ENCODE assay signal across 8 mouse cellular contexts in genomic region chr2:153600021-153600666, GRCm38 (mm10). TPM values are rescaled to one million over a fixed set of nuclear protein-coding genes. Genes with fewer than 3 reads are reported as not detected.
DNase-seq lines count a peak whose midpoint lies in the region; ATAC-seq and TF ChIP-seq lines count a peak whose summit lies in the region.

No protein-coding gene starts in this region.

- 41% methylated on average over 6 of the region's 6 CpGs for WGBS in forebrain, postnatal 0 days
- 64% methylated on average over 6 of the region's 6 CpGs for WGBS in hindbrain, embryonic 10.5 days
- 61% methylated on average over 6 of the region's 6 CpGs for WGBS in limb, embryonic 12.5 days
- 62% methylated on average over 6 of the region's 6 CpGs for WGBS in midbrain, embryonic 12.5 days

- no peak overlapping the region for H3K4me2 ChIP-seq in forebrain, postnatal 0 days (ENCODE audit: low read depth)
- no peak overlapping the region for H3K4me2 ChIP-seq in limb, embryonic 12.5 days
- H3K4me2 ChIP-seq in midbrain, embryonic 12.5 days (replicated peaks), result no peak overlapping the region

- ATAC-seq in forebrain, postnatal 0 days, result peak; percentile 77
- ATAC-seq in limb, embryonic 12.5 days (ENCODE audit: insufficient number of reproducible peaks, insufficient read depth, low FRiP score, low TSS enrichment, low read depth), result 0 out of 2 replicates have a peak, but pooled peaks have one; percentile 44
- ATAC-seq in midbrain, embryonic 12.5 days (ENCODE audit: low FRiP score, low read depth), result peak; percentile 76

- H3K4me1 ChIP-seq in brown adipose tissue, adult 24 weeks (ENCODE audit: control insufficient read depth, insufficient read depth, insufficient read length, low read length), result peaks cover 7% of the 10 kb centered on the region; the same call in 1 of the 2 replicates
- no peaks in the 10 kb centered on the region for H3K4me1 ChIP-seq in forebrain, postnatal 0 days (ENCODE audit: insufficient read depth)
- peaks cover 34% of the 10 kb centered on the region for H3K4me1 ChIP-seq in hindbrain, embryonic 10.5 days (replicated peaks)
- H3K4me1 ChIP-seq in limb, embryonic 12.5 days (replicated peaks), result peaks cover 10% of the 10 kb centered on the region; the same call in 1 of the 2 replicates
- peaks cover 16% of the 10 kb centered on the region for H3K4me1 ChIP-seq in midbrain, embryonic 12.5 days

- no peak overlapping the region for H3K4me3 ChIP-seq in brown adipose tissue, adult 24 weeks (ENCODE audit: insufficient read depth, low read depth, low read length)
- H3K4me3 ChIP-seq in forebrain, postnatal 0 days (ENCODE audit: low read depth, low read length), result no peak overlapping the region
- H3K4me3 ChIP-seq in hindbrain, embryonic 10.5 days, result no peak overlapping the region
- no peak overlapping the region for H3K4me3 ChIP-seq in limb, embryonic 12.5 days (replicated peaks)
- H3K4me3 ChIP-seq in midbrain, embryonic 12.5 days, result no peak overlapping the region

- no peaks in the 10 kb centered on the region for H3K27me3 ChIP-seq in forebrain, postnatal 0 days (ENCODE audit: insufficient read depth, low read length)
- no peaks in the 10 kb centered on the region for H3K27me3 ChIP-seq in hindbrain, embryonic 10.5 days (ENCODE audit: insufficient read depth, poor library complexity, severe bottlenecking)
- no peaks in the 10 kb centered on the region for H3K27me3 ChIP-seq in limb, embryonic 12.5 days
- no peaks in the 10 kb centered on the region for H3K27me3 ChIP-seq in midbrain, embryonic 12.5 days

- H3K9me3 ChIP-seq in forebrain, postnatal 0 days (ENCODE audit: low read length), result no peaks in the 10 kb centered on the region
- H3K9me3 ChIP-seq in hindbrain, embryonic 10.5 days, result no peaks in the 10 kb centered on the region
- no peaks in the 10 kb centered on the region for H3K9me3 ChIP-seq in limb, embryonic 12.5 days
- H3K9me3 ChIP-seq in midbrain, embryonic 12.5 days, result no peaks in the 10 kb centered on the region

- DNase-seq in layer of hippocampus, postnatal 10 days (ENCODE audit: low spot score in 2 of 2), result peak; percentile 41 to 59
- DNase-seq in layer of hippocampus, adult 9-10 months (ENCODE audit: low spot score), result no peak
- peak; percentile 47 for DNase-seq in forebrain, postnatal 0 days
- no peak for DNase-seq in hindbrain, embryonic 10.5 days (ENCODE audit: low spot score)
- no peak for DNase-seq in thymus, postnatal 36 days

- H3K9ac ChIP-seq in forebrain, postnatal 0 days, result no peak overlapping the region
- no peak overlapping the region for H3K9ac ChIP-seq in limb, embryonic 12.5 days (replicated peaks)
- no peak overlapping the region for H3K9ac ChIP-seq in midbrain, embryonic 12.5 days (replicated peaks)

- H3K36me3 ChIP-seq in forebrain, postnatal 0 days (ENCODE audit: insufficient read depth), result no peaks in the 10 kb centered on the region
- H3K36me3 ChIP-seq in hindbrain, embryonic 10.5 days, result no peaks in the 10 kb centered on the region
- H3K36me3 ChIP-seq in limb, embryonic 12.5 days, result no peaks in the 10 kb centered on the region
- no peaks in the 10 kb centered on the region for H3K36me3 ChIP-seq in midbrain, embryonic 12.5 days

- H3K27ac ChIP-seq in brown adipose tissue, adult 24 weeks (replicated peaks; ENCODE audit: low read depth, low read length), result peak overlapping the region; percentile 33; the same call in 1 of the 2 replicates
- peak overlapping the region; percentile 45; the same call in 1 of the 2 replicates for H3K27ac ChIP-seq in forebrain, postnatal 0 days (ENCODE audit: low read depth, low read length)
- peak overlapping the region; percentile 37 for H3K27ac ChIP-seq in hindbrain, embryonic 10.5 days
- no peak overlapping the region for H3K27ac ChIP-seq in limb, embryonic 12.5 days
- H3K27ac ChIP-seq in midbrain, embryonic 12.5 days (replicated peaks), result 0 out of 2 replicates have a peak overlapping the region, but pooled peaks have one; percentile 20

- peak; percentile 56 for TF ChIP-seq CTCF in forebrain, postnatal 0 days (IDR thresholded peaks at IDR 0.05; ENCODE audit: low read depth)

RNA-seq across cellular contexts. Expression of gene Commd7, which starts 32.4 kb away (rescaled TPM):
- total RNA-seq in layer of hippocampus, postnatal 10 days (2021), result 10 to 100 TPM; 31.2 to 34.2 TPM
- 15.4 and 21.2 TPM in 2 replicates for polyA plus RNA-seq in brown adipose tissue, adult 24 weeks (2012; ENCODE audit: insufficient read depth, insufficient read length, missing spikeins)
- 39.2 and 46.4 TPM in 2 replicates for total RNA-seq in forebrain, postnatal 0 days (2014; rRNA removed)
- 105 and 116 TPM in 2 replicates for polyA plus RNA-seq in forebrain, postnatal 0 days (2015; fragmentation: Nextera tagmentation; extraction: Ambion mirVana)
- 71.9 and 75.6 TPM in 2 replicates for polyA plus RNA-seq in hindbrain, embryonic 10.5 days (2016; fragmentation: Nextera tagmentation; extraction: Ambion mirVana)
- 70.3 and 71.3 TPM in 2 replicates for polyA plus RNA-seq in limb, embryonic 12.5 days (2016; fragmentation: Nextera tagmentation; extraction: Ambion mirVana)
- polyA plus RNA-seq in midbrain, embryonic 12.5 days (2016; fragmentation: Nextera tagmentation; extraction: Ambion mirVana), result 63.1 and 66.1 TPM in 2 replicates

RNA-seq across cellular contexts. Expression of gene Dnmt3b, which starts 49.1 kb away (rescaled TPM):
- total RNA-seq in layer of hippocampus, postnatal 10 days (2021), result 1 to 10 TPM; 2.3 to 3.0 TPM
- polyA plus RNA-seq in brown adipose tissue, adult 24 weeks (2012; ENCODE audit: insufficient read depth, insufficient read length, missing spikeins), result not detected in 2 replicates
- 1.9 and 3.9 TPM in 2 replicates for total RNA-seq in forebrain, postnatal 0 days (2014; rRNA removed)
- polyA plus RNA-seq in forebrain, postnatal 0 days (2015; fragmentation: Nextera tagmentation; extraction: Ambion mirVana), result 1.3 and 1.9 TPM in 2 replicates
- polyA plus RNA-seq in hindbrain, embryonic 10.5 days (2016; fragmentation: Nextera tagmentation; extraction: Ambion mirVana), result 15.9 and 24.4 TPM in 2 replicates
- 15.7 and 17.0 TPM in 2 replicates for polyA plus RNA-seq in limb, embryonic 12.5 days (2016; fragmentation: Nextera tagmentation; extraction: Ambion mirVana)
- polyA plus RNA-seq in midbrain, embryonic 12.5 days (2016; fragmentation: Nextera tagmentation; extraction: Ambion mirVana), result 10.3 and 12.5 TPM in 2 replicates

Comparison
In these comparisons a context has a peak if more than half of its experiments do, and no peak if none do; other contexts are left out.
1. DNase-seq: peak in layer of hippocampus, postnatal 10 days (2 of 2) and forebrain, postnatal 0 days (single experiment); none in layer of hippocampus, adult 9-10 months (single experiment), hindbrain, embryonic 10.5 days (single experiment) and thymus, postnatal 36 days (0 of 2).
2. Peak in every context shown above with its lines, with median percentiles within 50 percentile points of each other: ATAC-seq.